Mouse (Mus musculus) spleen, postnatal 36 days (tissue): ENCODE measurements around the gene Olfr584.

Source experiments
- DNase-seq, 2 experiments: peaks; one replicate each; pipeline ENCODE4 v3.0.0; 2022; ENCODE audit warnings: low spot score in 2 of 2, mixed read lengths in 1 of 2

The Olfr584 gene

GRCm38 (mm10) chr7:103081585-103081984 lies at the start of gene Olfr584:
Gene Olfr584 (plus strand): TSS chr7:103081885.
- DNase-seq: no peak

- DNase-seq: no peak
Measured at GRCm38 (mm10) chr7:103037724-103038123, 44.0 kb upstream of the Olfr584 start, which contains the start of gene Olfr582. Gene Olfr582 (plus strand): TSS chr7:103038024.

- DNase-seq: no peak
Measured at GRCm38 (mm10) chr7:103051000-103051399, 30.7 kb upstream of the Olfr584 start, which contains the start of gene Olfr583. Gene Olfr583 (plus strand): TSS chr7:103051300.

- no peak for DNase-seq
Measured at GRCm38 (mm10) chr7:103097420-103097819, 15.7 kb downstream of the Olfr584 start, which contains the start of gene Olfr585. Gene Olfr585 (plus strand): TSS chr7:103097720.

- no peak for DNase-seq
Measured at GRCm38 (mm10) chr7:103119406-103119805, 37.7 kb downstream of the Olfr584 start.

- DNase-seq: no peak
Measured at GRCm38 (mm10) chr7:103125538-103125937, 43.9 kb downstream of the Olfr584 start, which contains the start of gene Olfr586. Gene Olfr586 (minus strand): TSS chr7:103125638.
